Mouse (Mus musculus) embryonic fibroblast, embryonic 13.5 days (primary cell): ENCODE data around the gene Runx1. TPM values are rescaled to one million over a fixed set of nuclear protein-coding genes. Genes with fewer than 3 reads are reported as not detected.

ENCODE experiments used
- H3K27ac ChIP-seq: 2 replicates; pipeline ENCODE4 v1.5.1; 2012; ENCODE audit warnings: low read length, control low read depth, inconsistent platforms; ENCODE audit not compliant: insufficient read depth
- H3K4me1 ChIP-seq: 2 replicates; pipeline ENCODE4 v1.6.1; 2011; ENCODE audit warnings: low read length; ENCODE audit not compliant: control insufficient read depth, insufficient read depth
- H3K4me3 ChIP-seq: 2 replicates; pipeline ENCODE4 v1.5.1; 2011; ENCODE audit warnings: mild to moderate bottlenecking, control low read depth, low read length; ENCODE audit not compliant: insufficient read depth
- CTCF ChIP-seq: IDR thresholded peaks from 2 replicates; pipeline ENCODE4 v1.5.1; 2011; ENCODE audit warnings: mild to moderate bottlenecking, control low read depth, low read length, moderate library complexity, borderline replicate concordance; ENCODE audit not compliant: insufficient read depth
- POLR2A ChIP-seq: IDR thresholded peaks from 2 replicates; pipeline ENCODE4 v1.6.1; 2011; ENCODE audit warnings: low read depth, mild to moderate bottlenecking, control low read depth, low read length, moderate library complexity
- polyA plus RNA-seq: library from polyadenylated mRNA; stranded (reverse); fragments of >200 nt; gene quantifications from 2 replicates; pipeline ENCODE4 v1.2.4, GENCODE M21; 2011; ENCODE audit warnings: low read depth; ENCODE audit not compliant: missing spikeins, insufficient read length

Gene Runx1
- polyA plus RNA-seq, 1 experiment = 56.2 TPM

GRCm38 (mm10) chr16:92708718-92709117, 117.2 kb downstream of the Runx1 start:
- H3K27ac ChIP-seq = no peak overlapping the region
- peaks cover 14% of the 10 kb centered on the region for H3K4me1 ChIP-seq
- TF ChIP-seq POLR2A (no peak), CTCF (no peak)
- no peak overlapping the region for H3K4me3 ChIP-seq

GRCm38 (mm10) chr16:92707712-92708111, 118.2 kb downstream of the Runx1 start:
- Histone ChIP-seq H3K4me3 (no peak overlapping the region), H3K27ac (no peak overlapping the region), H3K4me1 (peaks cover 14% of the 10 kb centered on the region)
- no peak for TF ChIP-seq POLR2A
- TF ChIP-seq CTCF = no peak

- TF ChIP-seq CTCF (no peak), POLR2A (no peak)
Observed at GRCm38 (mm10) chr16:92707146-92707545, 118.8 kb downstream of the Runx1 start.

GRCm38 (mm10) chr16:92705564-92706458, 120.1 kb downstream of the Runx1 start:
- TF ChIP-seq POLR2A (no peak), CTCF (no peak)
- H3K4me1 ChIP-seq = peaks cover 12% of the 10 kb centered on the region
- H3K27ac ChIP-seq = no peak overlapping the region
- H3K4me3 ChIP-seq = no peak overlapping the region

More at GRCm38 (mm10) chr16:92707146-92707545, 118.8 kb downstream of the Runx1 start:
- H3K4me1 ChIP-seq = peaks cover 14% of the 10 kb centered on the region
- no peak overlapping the region for H3K4me3 ChIP-seq
- H3K27ac ChIP-seq = no peak overlapping the region

GRCm38 (mm10) chr16:92703850-92704249, 122.1 kb downstream of the Runx1 start:
- H3K4me3 ChIP-seq = no peak overlapping the region
- no peak for TF ChIP-seq CTCF
- no peak for TF ChIP-seq POLR2A
- H3K27ac ChIP-seq = no peak overlapping the region
- peaks cover 2% of the 10 kb centered on the region for H3K4me1 ChIP-seq

- no peak overlapping the region for H3K27ac ChIP-seq
- H3K4me3 ChIP-seq = no peak overlapping the region
- H3K4me1 ChIP-seq = no peaks in the 10 kb centered on the region; the same call in 1 of the 2 replicates
- TF ChIP-seq POLR2A (peak; percentile 27; the same call in 1 of the 2 replicates), CTCF (no peak)
Observed at GRCm38 (mm10) chr16:92699531-92700397, 126.2 kb downstream of the Runx1 start.

- TF ChIP-seq POLR2A = peak; percentile 55
- peak; percentile 75 for TF ChIP-seq CTCF
- peak overlapping the region; percentile 53 for H3K4me3 ChIP-seq
- no peaks in the 10 kb centered on the region; the same call in 1 of the 2 replicates for H3K4me1 ChIP-seq
- H3K27ac ChIP-seq = peak overlapping the region; percentile 88
Observed at GRCm38 (mm10) chr16:92698612-92698998, 127.3 kb downstream of the Runx1 start.

GRCm38 (mm10) chr16:92697737-92698611, 128.0 kb downstream of the Runx1 start:
- Histone ChIP-seq H3K27ac (peak overlapping the region; percentile 88), H3K4me1 (no peaks in the 10 kb centered on the region; the same call in 1 of the 2 replicates), H3K4me3 (peak overlapping the region; percentile 53)
- TF ChIP-seq POLR2A (peak; percentile 40), CTCF (no peak)

GRCm38 (mm10) chr16:92697227-92697736, 128.7 kb downstream of the Runx1 start:
- Histone ChIP-seq H3K27ac (peak overlapping the region; percentile 88), H3K4me1 (no peaks in the 10 kb centered on the region; the same call in 1 of the 2 replicates), H3K4me3 (peak overlapping the region; percentile 75)
- TF ChIP-seq POLR2A (peak; percentile 89), CTCF (no peak)
